In the genomic region with DNA sequence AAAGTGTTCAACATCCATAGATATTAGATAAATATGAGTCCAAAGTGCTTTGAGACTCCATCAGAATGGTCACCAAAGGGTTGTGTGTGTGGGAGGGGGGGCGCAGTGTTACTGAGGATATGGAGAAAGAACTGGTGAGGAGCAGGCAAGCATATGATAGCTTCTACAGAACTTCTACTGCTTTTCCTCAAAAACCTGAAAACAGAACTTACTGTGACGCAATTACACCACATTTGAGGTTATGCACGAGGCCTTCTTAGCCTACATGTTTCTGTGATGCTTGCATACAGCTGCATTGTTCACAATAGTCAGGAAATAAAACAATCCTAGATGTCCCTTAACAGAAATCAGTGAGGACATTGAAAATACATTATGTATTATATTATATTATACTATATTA, we compare ENCODE assay signal across 15 mouse cellular contexts.
"Had no signal": no experiment of that assay in that cellular context is flagged by ENCODE, and none has a peak within 500 bp of the region (broad histone marks: within the 10 kb centered on the region; RNA-seq: fewer than 3 reads in every experiment).

No protein-coding gene starts in this region.

- H3K9ac ChIP-seq: neural tube, embryonic 15.5 days; stomach, embryonic 15.5 days had no signal

- H3K4me1 ChIP-seq: neural tube, embryonic 15.5 days; stomach, embryonic 15.5 days had no signal

- H3K36me3 ChIP-seq: neural tube, embryonic 15.5 days; stomach, embryonic 15.5 days had no signal

- H3K9me3 ChIP-seq: neural tube, embryonic 15.5 days; stomach, embryonic 15.5 days had no signal

- H3K27ac ChIP-seq: neural tube, embryonic 15.5 days; stomach, embryonic 15.5 days; stomach, postnatal 0 days had no signal

- H3K4me3 ChIP-seq: neural tube, embryonic 15.5 days; stomach, embryonic 15.5 days had no signal

- H3K27me3 ChIP-seq: neural tube, embryonic 15.5 days; stomach, embryonic 15.5 days had no signal

- DNase-seq: retina, postnatal 1 day; right cerebral cortex, adult 18-20 months; right cerebral cortex, postnatal 14 days; right cerebral cortex, postnatal 25 days; right cerebral cortex, postnatal 4 days; spleen, adult 18-20 months; thymus, adult 18-20 months; thymus, adult 2 months; thymus, postnatal 14 days; thymus, postnatal 25 days; thymus, postnatal 36 days; thymus, postnatal 4 days had no signal

- H3K4me2 ChIP-seq: neural tube, embryonic 15.5 days; stomach, embryonic 15.5 days had no signal
